Mouse (Mus musculus): ENCODE measurements at regions not wholly inside any gene's neighbourhood (a gene's known extent, or its start where the extent isn't known, plus 50 kb on each side); places are given as distances from the start of the nearest gene placed in this dataset.
"Not testable (repeated sequence)": the region's sequence is repeated elsewhere in the genome, so short reads cannot be mapped to it uniquely, and the experiment has no call there.

GRCm38 (mm10) chr16:76958597-76959392 is 54.7 kb upstream of the Usp25 start:
- no peaks in the 10 kb centered on the region for H3K9me3 ChIP-seq (ENCODE audit: control insufficient read depth, low read length)
- no peak overlapping the region for H3K4me2 ChIP-seq (ENCODE audit: low read length)
- H3K36me3 ChIP-seq (ENCODE audit: control insufficient read depth, insufficient read depth, low read length), result no peaks in the 10 kb centered on the region
- no peak for DNase-seq
- H3K4me1 ChIP-seq (ENCODE audit: control insufficient read depth, insufficient read depth, low read length), result no peaks in the 10 kb centered on the region
- ATAC-seq (ENCODE audit: low FRiP score, low TSS enrichment), result no peak
- H3K9ac ChIP-seq (replicated peaks; ENCODE audit: low read length), result no peak overlapping the region
- no peaks in the 10 kb centered on the region for H3K27me3 ChIP-seq (ENCODE audit: control insufficient read depth, insufficient read depth, low read length)
- H3K27ac ChIP-seq (replicated peaks; ENCODE audit: low read depth, low read length), result no peak overlapping the region
- H3K4me3 ChIP-seq (replicated peaks; ENCODE audit: low read depth, low read length), result no peak overlapping the region
- 76% methylated on average over 7 of the region's 7 CpGs for WGBS

- DNase-seq, result no peak
- H3K4me1 ChIP-seq (ENCODE audit: control insufficient read depth, insufficient read depth, low read length), result no peaks in the 10 kb centered on the region
- no peak for ATAC-seq (ENCODE audit: low FRiP score, low TSS enrichment)
- H3K9ac ChIP-seq (replicated peaks; ENCODE audit: low read length), result no peak overlapping the region
- H3K9me3 ChIP-seq (ENCODE audit: control insufficient read depth, low read length), result no peaks in the 10 kb centered on the region
- H3K27me3 ChIP-seq (ENCODE audit: control insufficient read depth, insufficient read depth, low read length), result no peaks in the 10 kb centered on the region
- H3K4me3 ChIP-seq (replicated peaks; ENCODE audit: low read depth, low read length), result no peak overlapping the region
- WGBS, result 80% methylated on average over 3 of the region's 3 CpGs
- H3K4me2 ChIP-seq (ENCODE audit: low read length), result no peak overlapping the region
- no peak overlapping the region for H3K27ac ChIP-seq (replicated peaks; ENCODE audit: low read depth, low read length)
- H3K36me3 ChIP-seq (ENCODE audit: control insufficient read depth, insufficient read depth, low read length), result no peaks in the 10 kb centered on the region
Observed at GRCm38 (mm10) chr16:76957491-76957890, 56.0 kb upstream of the Usp25 start.

- Histone ChIP-seq H3K36me3 (ENCODE audit: control insufficient read depth, insufficient read depth, low read length) (no peaks in the 10 kb centered on the region), H3K9me3 (ENCODE audit: control insufficient read depth, low read length) (no peaks in the 10 kb centered on the region), H3K4me2 (ENCODE audit: low read length) (no peak overlapping the region), H3K9ac (replicated peaks; ENCODE audit: low read length) (no peak overlapping the region), H3K4me1 (ENCODE audit: control insufficient read depth, insufficient read depth, low read length) (no peaks in the 10 kb centered on the region), H3K27me3 (ENCODE audit: control insufficient read depth, insufficient read depth, low read length) (no peaks in the 10 kb centered on the region), H3K27ac (replicated peaks; ENCODE audit: low read depth, low read length) (no peak overlapping the region), H3K4me3 (replicated peaks; ENCODE audit: low read depth, low read length) (no peak overlapping the region)
- ATAC-seq (ENCODE audit: low FRiP score, low TSS enrichment), result no peak
- DNase-seq, result no peak
- WGBS, result 83% methylated on average over 7 of the region's 7 CpGs
Observed at GRCm38 (mm10) chr16:76957090-76957489, 56.4 kb upstream of the Usp25 start.

GRCm38 (mm10) chr16:76950836-76951486 is 62.5 kb upstream of the Usp25 start:
- Histone ChIP-seq H3K4me2 (ENCODE audit: low read length) (no peak overlapping the region), H3K27ac (replicated peaks; ENCODE audit: low read depth, low read length) (no peak overlapping the region), H3K9me3 (ENCODE audit: control insufficient read depth, low read length) (no peaks in the 10 kb centered on the region), H3K27me3 (ENCODE audit: control insufficient read depth, insufficient read depth, low read length) (no peaks in the 10 kb centered on the region), H3K36me3 (ENCODE audit: control insufficient read depth, insufficient read depth, low read length) (no peaks in the 10 kb centered on the region), H3K4me1 (ENCODE audit: control insufficient read depth, insufficient read depth, low read length) (no peaks in the 10 kb centered on the region), H3K4me3 (replicated peaks; ENCODE audit: low read depth, low read length) (no peak overlapping the region), H3K9ac (replicated peaks; ENCODE audit: low read length) (no peak overlapping the region)
- DNase-seq (peak; percentile 50), ATAC-seq (ENCODE audit: low FRiP score, low TSS enrichment) (no peak)
- WGBS, result 67% methylated on average over 10 of the region's 10 CpGs

- H3K4me3 ChIP-seq (replicated peaks; ENCODE audit: low read depth, low read length), result no peak overlapping the region
- no peaks in the 10 kb centered on the region for H3K4me1 ChIP-seq (ENCODE audit: control insufficient read depth, insufficient read depth, low read length)
- no peak for DNase-seq
- H3K9ac ChIP-seq (replicated peaks; ENCODE audit: low read length), result no peak overlapping the region
- H3K4me2 ChIP-seq (ENCODE audit: low read length), result no peak overlapping the region
- no peaks in the 10 kb centered on the region for H3K27me3 ChIP-seq (ENCODE audit: control insufficient read depth, insufficient read depth, low read length)
- H3K36me3 ChIP-seq (ENCODE audit: control insufficient read depth, insufficient read depth, low read length), result no peaks in the 10 kb centered on the region
- ATAC-seq (ENCODE audit: low FRiP score, low TSS enrichment), result no peak
- no peak overlapping the region for H3K27ac ChIP-seq (replicated peaks; ENCODE audit: low read depth, low read length)
- H3K9me3 ChIP-seq (ENCODE audit: control insufficient read depth, low read length), result no peaks in the 10 kb centered on the region
- 85% methylated on average over 5 of the region's 5 CpGs for WGBS
Observed at GRCm38 (mm10) chr16:76947011-76947410, 66.5 kb upstream of the Usp25 start.

- DNase-seq (no peak), ATAC-seq (ENCODE audit: low FRiP score, low TSS enrichment) (no peak)
- no peak overlapping the region for H3K27ac ChIP-seq (replicated peaks; ENCODE audit: low read depth, low read length)
- no peaks in the 10 kb centered on the region for H3K4me1 ChIP-seq (ENCODE audit: control insufficient read depth, insufficient read depth, low read length)
- no peaks in the 10 kb centered on the region for H3K36me3 ChIP-seq (ENCODE audit: control insufficient read depth, insufficient read depth, low read length)
- no peaks in the 10 kb centered on the region for H3K27me3 ChIP-seq (ENCODE audit: control insufficient read depth, insufficient read depth, low read length)
- no peak overlapping the region for H3K9ac ChIP-seq (replicated peaks; ENCODE audit: low read length)
- no peaks in the 10 kb centered on the region for H3K9me3 ChIP-seq (ENCODE audit: control insufficient read depth, low read length)
- WGBS, result 89% methylated on average over 2 of the region's 2 CpGs
- no peak overlapping the region for H3K4me3 ChIP-seq (replicated peaks; ENCODE audit: low read depth, low read length)
- H3K4me2 ChIP-seq (ENCODE audit: low read length), result no peak overlapping the region
Observed at GRCm38 (mm10) chr16:76938128-76938527, 75.4 kb upstream of the Usp25 start.

- no peaks in the 10 kb centered on the region for H3K27me3 ChIP-seq (ENCODE audit: control insufficient read depth, insufficient read depth, low read length)
- no peak overlapping the region for H3K27ac ChIP-seq (replicated peaks; ENCODE audit: low read depth, low read length)
- no peak overlapping the region for H3K4me3 ChIP-seq (replicated peaks; ENCODE audit: low read depth, low read length)
- ATAC-seq (ENCODE audit: low FRiP score, low TSS enrichment) (no peak), DNase-seq (peak; percentile 14)
- no peaks in the 10 kb centered on the region for H3K9me3 ChIP-seq (ENCODE audit: control insufficient read depth, low read length)
- no peaks in the 10 kb centered on the region for H3K36me3 ChIP-seq (ENCODE audit: control insufficient read depth, insufficient read depth, low read length)
- no peak overlapping the region for H3K4me2 ChIP-seq (ENCODE audit: low read length)
- no peak overlapping the region for H3K9ac ChIP-seq (replicated peaks; ENCODE audit: low read length)
- H3K4me1 ChIP-seq (ENCODE audit: control insufficient read depth, insufficient read depth, low read length), result no peaks in the 10 kb centered on the region
- 67% methylated on average over 6 of the region's 6 CpGs for WGBS
Observed at GRCm38 (mm10) chr16:76927901-76928300, 85.6 kb upstream of the Usp25 start.

GRCm38 (mm10) chr16:76920137-76920536 is 93.4 kb upstream of the Usp25 start:
- WGBS, result 95% methylated on average over 11 of the region's 11 CpGs
- H3K4me3 ChIP-seq (replicated peaks; ENCODE audit: low read depth, low read length); H3K9ac ChIP-seq (replicated peaks; ENCODE audit: low read length); H3K4me1 ChIP-seq (ENCODE audit: control insufficient read depth, insufficient read depth, low read length); H3K27me3 ChIP-seq (ENCODE audit: control insufficient read depth, insufficient read depth, low read length); DNase-seq; H3K36me3 ChIP-seq (ENCODE audit: control insufficient read depth, insufficient read depth, low read length); H3K4me2 ChIP-seq (ENCODE audit: low read length); H3K9me3 ChIP-seq (ENCODE audit: control insufficient read depth, low read length); ATAC-seq (ENCODE audit: low FRiP score, low TSS enrichment); H3K27ac ChIP-seq (replicated peaks; ENCODE audit: low read depth, low read length): not testable (repeated sequence)

GRCm38 (mm10) chr16:76918598-76918997 is 94.9 kb upstream of the Usp25 start:
- Histone ChIP-seq H3K27ac (replicated peaks; ENCODE audit: low read depth, low read length) (no peak overlapping the region), H3K4me3 (replicated peaks; ENCODE audit: low read depth, low read length) (no peak overlapping the region), H3K4me1 (ENCODE audit: control insufficient read depth, insufficient read depth, low read length) (no peaks in the 10 kb centered on the region), H3K36me3 (ENCODE audit: control insufficient read depth, insufficient read depth, low read length) (no peaks in the 10 kb centered on the region), H3K9ac (replicated peaks; ENCODE audit: low read length) (no peak overlapping the region), H3K4me2 (ENCODE audit: low read length) (no peak overlapping the region), H3K27me3 (ENCODE audit: control insufficient read depth, insufficient read depth, low read length) (no peaks in the 10 kb centered on the region), H3K9me3 (ENCODE audit: control insufficient read depth, low read length) (no peaks in the 10 kb centered on the region)
- ATAC-seq (ENCODE audit: low FRiP score, low TSS enrichment), result no peak
- WGBS, result 68% methylated on average over 2 of the region's 2 CpGs
- no peak for DNase-seq

All from midbrain, embryonic 14.5 days (tissue).